Mouse (Mus musculus): ENCODE data around the gene Ufsp1. TPM values are rescaled to one million over a fixed set of nuclear protein-coding genes. Genes with fewer than 3 reads are reported as not detected.
A peak's percentile ranks its signal among the peaks of the same experiment; 100 is the strongest.

Gene Ufsp1
- total and polyA plus RNA-seq, 3 experiments, result 6.9 to 16.1 TPM; not detected in 1

DNA sequence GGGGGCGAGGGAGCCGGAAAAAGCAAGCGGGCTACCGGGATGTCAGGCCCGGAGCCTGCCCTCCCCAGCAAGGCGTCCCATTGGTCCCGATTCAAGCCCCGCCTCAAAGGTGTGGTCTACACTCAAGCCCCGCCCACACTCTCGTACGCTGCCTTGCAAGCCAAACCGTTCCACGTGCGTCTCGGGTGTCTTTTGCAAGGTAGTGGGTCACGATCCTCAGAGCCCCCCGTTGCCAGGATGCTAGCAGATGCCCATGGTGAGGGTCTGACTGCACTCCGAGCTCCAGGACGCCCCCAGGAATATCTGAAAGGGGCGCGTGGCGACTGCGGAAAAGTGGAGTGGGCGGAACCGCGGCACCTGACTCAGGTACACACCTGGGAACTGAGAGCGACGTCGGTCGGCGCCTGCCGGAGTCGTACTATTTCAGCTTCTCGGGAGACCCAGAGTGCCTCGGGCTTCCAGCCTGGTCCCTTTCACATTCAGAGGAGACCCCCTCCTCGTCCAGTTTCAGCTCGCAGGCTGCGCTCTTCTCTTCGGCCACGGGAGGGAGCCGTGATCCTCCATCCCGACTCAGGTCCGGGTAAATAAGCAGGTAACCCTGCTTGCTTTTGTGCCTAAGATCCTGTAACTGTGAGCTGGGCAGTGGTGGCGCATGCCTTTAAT, 39.2 kb downstream of the Ufsp1 start, which contains the start of gene Slc12a9:
Gene Slc12a9 (minus strand): TSS at position 86 of the 663 bp plus-strand sequence.
- H3K36me3 ChIP-seq (ENCODE audit: control insufficient read depth in 1 of 2, insufficient read depth in 2 of 2, low read length in 2 of 2), result peaks cover 0 to 9% of the 10 kb centered on the region in 2 experiments; a peak in 2 of 4 replicates
- H3K79me2 ChIP-seq (ENCODE audit: control insufficient read depth, insufficient read depth, low read length, poor library complexity), result no peaks in the 10 kb centered on the region; the same call in 1 of the 2 replicates
- peak; percentile 95 for DNase-seq (ENCODE audit: low read depth, low spot score)
- no peaks in the 10 kb centered on the region for H3K9me3 ChIP-seq (replicated peaks; ENCODE audit: insufficient read depth, low read length)
- peak within 1 kb of the TSS; percentile 66 for H3K9ac ChIP-seq (ENCODE audit: control insufficient read depth, low read depth, low read length, poor library complexity, severe bottlenecking)
- H3K27ac ChIP-seq (ENCODE audit: control insufficient read depth, low read depth, low read length), result no peak within 1 kb of the TSS
- no peaks in the 10 kb centered on the region for H3K27me3 ChIP-seq (ENCODE audit: control insufficient read depth in 1 of 2, insufficient read depth in 2 of 2, low read length in 2 of 2)
- H3K4me1 ChIP-seq (ENCODE audit: control insufficient read depth in 1 of 2, insufficient read depth in 2 of 2, low read length in 2 of 2), result peaks cover 2 to 15% of the 10 kb centered on the region in 2 experiments
- peak within 1 kb of the TSS; percentile 65 to 84 for H3K4me3 ChIP-seq (ENCODE audit: control insufficient read depth in 1 of 2, insufficient read depth in 1 of 2, low read depth in 2 of 2, low read length in 2 of 2)
- TF ChIP-seq KAT2A (conservative IDR thresholded peaks at IDR 0.05; ENCODE audit: low read depth, low read length) (no peak), BHLHE40 (IDR thresholded peaks at IDR 0.05; ENCODE audit: borderline replicate concordance, low read depth, low read length) (0 out of 2 replicates have a peak, but pooled peaks have one; percentile 5), TCF12 (IDR thresholded peaks at IDR 0.05; ENCODE audit: low read depth, low read length) (no peak), CHD2 (IDR thresholded peaks at IDR 0.05; ENCODE audit: low read length) (no peak), ZMIZ1 (IDR thresholded peaks at IDR 0.05; ENCODE audit: low read depth, low read length) (no peak), ELF1 (IDR thresholded peaks at IDR 0.05; ENCODE audit: low read depth, low read length) (no peak), MAZ (IDR thresholded peaks at IDR 0.05; ENCODE audit: low read depth, low read length) (no peak), ZC3H11A (IDR thresholded peaks at IDR 0.05; ENCODE audit: low read depth, low read length) (peak; percentile 47), MYC (IDR thresholded peaks at IDR 0.05; ENCODE audit: low read depth, low read length) (peak; percentile 84; the same call in 1 of the 2 replicates), CTCF (IDR thresholded peaks at IDR 0.05 in 2 of 3, conservative IDR thresholded peaks at IDR 0.05 in 1 of 3; ENCODE audit: control insufficient read depth in 1 of 3, insufficient read depth in 1 of 3, low read depth in 2 of 3, low read length in 3 of 3, poor library complexity in 1 of 3, severe bottlenecking in 1 of 3) (peak; percentile 62 to 82 (median 67)), E2F4 (IDR thresholded peaks at IDR 0.05; ENCODE audit: borderline replicate concordance, low read depth, low read length) (no peak), GATA1 (IDR thresholded peaks at IDR 0.05; ENCODE audit: low read depth, low read length) (no peak), POLR2A (IDR thresholded peaks at IDR 0.05; ENCODE audit: control insufficient read depth in 1 of 2, insufficient read depth in 1 of 2, low read depth in 1 of 2, low read length in 2 of 2, poor library complexity in 1 of 2) (peak; percentile 37 to 63; a peak in 2 of 4 replicates), ZNF384 (IDR thresholded peaks at IDR 0.05; ENCODE audit: low read depth, low read length) (no peak), TBP (IDR thresholded peaks at IDR 0.05; ENCODE audit: low read depth, low read length) (peak; percentile 65), CHD1 (IDR thresholded peaks at IDR 0.05; ENCODE audit: low read depth, low read length) (0 out of 2 replicates have a peak, but pooled peaks have one; percentile 10), MXI1 (IDR thresholded peaks at IDR 0.05; ENCODE audit: low read depth, low read length) (peak; percentile 99), ZKSCAN1 (IDR thresholded peaks at IDR 0.05; ENCODE audit: low read depth, low read length) (no peak), SIN3A (IDR thresholded peaks at IDR 0.05; ENCODE audit: low read length) (peak; percentile 81), NRF1 (IDR thresholded peaks at IDR 0.05; ENCODE audit: insufficient read depth, low read depth, low read length, poor library complexity, severe bottlenecking) (no peak), SMC3 (IDR thresholded peaks at IDR 0.05; ENCODE audit: low read depth, low read length) (peak; percentile 58), JUND (IDR thresholded peaks at IDR 0.05; ENCODE audit: low read depth, low read length) (no peak), MAX (IDR thresholded peaks at IDR 0.05; ENCODE audit: low read length) (peak; percentile 91), USF2 (IDR thresholded peaks at IDR 0.05; ENCODE audit: borderline replicate concordance in 1 of 2, insufficient read depth in 1 of 2, low read depth in 1 of 2, low read length in 2 of 2) (no peak), POLR2AphosphoS5 (IDR thresholded peaks at IDR 0.05; ENCODE audit: borderline replicate concordance, low read depth, low read length) (no peak), RCOR1 (IDR thresholded peaks at IDR 0.05; ENCODE audit: low read depth, low read length) (no peak), MAFK (IDR thresholded peaks at IDR 0.05; ENCODE audit: borderline replicate concordance, low read depth, low read length) (no peak), POLR2AphosphoS2 (IDR thresholded peaks at IDR 0.05; ENCODE audit: low read length) (no peak; the same call in 1 of the 2 replicates), TAL1 (IDR thresholded peaks at IDR 0.05; ENCODE audit: low read length) (no peak), USF1 (IDR thresholded peaks at IDR 0.05; ENCODE audit: low read depth, low read length) (no peak), RAD21 (IDR thresholded peaks at IDR 0.05; ENCODE audit: low read depth, low read length) (peak; percentile 41), EP300 (IDR thresholded peaks at IDR 0.05; ENCODE audit: low read depth in 1 of 2, low read length in 2 of 2) (no peak; a peak in 1 of 4 replicates), MYB (IDR thresholded peaks at IDR 0.05; ENCODE audit: low read depth, low read length) (no peak), ETS1 (IDR thresholded peaks at IDR 0.05; ENCODE audit: low read depth, low read length) (no peak), NELFE (IDR thresholded peaks at IDR 0.05; ENCODE audit: low read depth, low read length) (peak; percentile 60), GABPA (IDR thresholded peaks at IDR 0.05; ENCODE audit: low read depth, low read length) (no peak), MEF2A (IDR thresholded peaks at IDR 0.05; ENCODE audit: extremely low read depth, insufficient replicate concordance, low read depth, low read length, poor library complexity, severe bottlenecking) (no peak)

Data from MEL (cell line).